Mouse (Mus musculus) erythroid progenitor cell, adult 5-6 weeks (primary cell): ENCODE measurements around the gene Tmem165. TPM values are rescaled to one million over a fixed set of nuclear protein-coding genes. Genes with fewer than 3 reads are reported as not detected.

Source experiments
- ATAC-seq: replicated peaks from 2 replicates; pipeline ENCODE4 v1.8.0; 2016; ENCODE audit warnings: moderate number of reproducible peaks, mild to moderate bottlenecking, moderate TSS enrichment, inconsistent platforms; ENCODE audit not compliant: poor library complexity, low FRiP score, severe bottlenecking
- total RNA-seq, 2 experiments: library from RNA; stranded (forward) in 1 of 2; stranded (reverse) in 1 of 2; fragments of 150-400 nt in 1 of 2; fragments of 186-747, 209-891 nt in 1 of 2; gene quantifications; 2 replicates each; pipeline versions ENCODE4 v1.2.3 to v1.2.4; 2015 to 2017; ENCODE audit warnings: low replicate concordance in 2 of 2

The Tmem165 gene
- total RNA-seq, 2 experiments from 2014 or later: 24.0 to 34.0 TPM

- ATAC-seq: no peak
Observed at GRCm38 (mm10) chr5:76231171-76231855, 47.6 kb downstream of the Tmem165 start.

DNA sequence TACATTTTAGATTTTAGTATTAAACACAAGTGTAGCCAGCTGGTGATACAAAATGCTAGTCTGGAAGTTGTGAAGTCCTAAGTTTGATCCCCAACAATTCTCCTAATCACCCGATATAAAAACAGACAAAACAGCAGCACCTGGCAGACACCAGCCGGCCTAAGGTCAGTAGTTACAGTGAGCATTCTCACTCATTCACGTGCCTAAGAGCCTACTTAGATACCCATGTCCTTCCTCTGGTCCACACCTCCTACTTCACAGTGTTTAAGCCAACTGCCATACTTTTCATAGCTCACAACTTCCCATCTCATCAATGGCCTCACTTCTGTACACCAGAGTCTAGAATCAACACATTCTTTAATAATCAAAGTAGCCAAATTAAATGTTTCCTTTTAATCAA is 59.6 kb downstream of the Tmem165 start:
- ATAC-seq: no peak

DNA sequence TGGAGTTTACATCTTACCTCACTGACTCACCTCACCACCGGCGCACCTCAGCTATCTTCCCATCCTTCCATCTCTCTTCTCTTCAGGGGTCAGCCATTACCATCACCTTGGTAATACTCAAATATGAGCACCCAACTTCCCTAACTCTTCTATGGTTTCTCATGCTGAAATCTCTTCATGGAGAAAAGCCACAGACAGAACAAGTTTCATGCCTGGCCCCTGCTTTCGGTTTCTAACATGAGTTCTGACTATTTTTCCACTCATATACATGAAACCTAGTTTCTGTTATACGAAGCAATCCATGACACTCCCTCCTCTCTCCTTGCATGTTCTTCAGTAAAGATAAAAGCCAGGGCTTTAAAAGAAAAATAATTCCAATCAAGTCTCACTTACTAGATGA is 60.2 kb downstream of the Tmem165 start:
- no peak for ATAC-seq

- no peak for ATAC-seq
Observed at GRCm38 (mm10) chr5:76244430-76244829, 60.8 kb downstream of the Tmem165 start.

DNA sequence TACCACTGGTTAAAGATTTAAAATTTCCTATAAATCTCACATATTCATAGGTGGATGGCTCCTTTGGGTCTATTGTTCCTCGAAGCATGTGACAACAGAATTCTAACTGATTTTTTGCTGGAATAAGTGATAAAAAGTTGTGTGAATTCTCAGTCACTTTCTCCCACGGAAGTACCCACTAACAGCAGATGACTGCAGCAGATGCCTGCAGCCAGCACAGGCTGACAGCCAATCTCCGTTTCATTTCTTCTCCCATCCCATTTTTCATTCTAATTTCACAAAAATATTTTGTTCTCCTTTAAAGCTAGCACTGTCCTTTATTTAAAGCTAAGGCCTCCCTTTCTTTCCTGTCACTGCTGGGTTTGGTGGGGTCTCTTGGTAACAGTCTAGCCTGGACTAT is 61.7 kb downstream of the Tmem165 start:
- ATAC-seq: no peak

DNA sequence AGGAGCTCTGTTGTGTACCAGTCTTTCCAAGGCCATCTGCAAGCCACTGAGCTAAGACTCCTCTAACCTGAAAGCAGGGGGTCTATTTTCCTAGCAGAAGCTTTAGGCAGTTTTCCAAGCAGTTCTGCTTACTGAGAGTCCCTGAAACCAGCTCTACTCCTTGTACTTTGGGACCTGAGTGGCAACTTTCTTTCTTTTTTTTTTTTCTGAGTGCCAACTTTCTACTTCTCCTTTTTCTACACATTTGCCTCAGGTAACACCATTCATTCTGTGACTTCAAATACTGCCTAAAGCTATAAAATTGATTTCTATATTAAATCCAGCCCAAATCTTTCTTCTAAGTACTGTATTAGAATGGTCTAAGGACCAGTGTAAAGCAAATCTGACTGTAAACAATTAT is 62.9 kb downstream of the Tmem165 start:
- no peak for ATAC-seq

- ATAC-seq: no peak
Observed at GRCm38 (mm10) chr5:76250948-76251347, 67.3 kb downstream of the Tmem165 start.

Other genes with a start within 250 kb of the Tmem165 start
- gene Kdr, start 205.4 kb upstream of the Tmem165 start, total RNA-seq (2015; ENCODE audit: low replicate concordance): not detected in 2 replicates
- gene Kdr, start 205.4 kb upstream of the Tmem165 start, total RNA-seq (2017; ENCODE audit: low replicate concordance): 0.08 and 0.26 TPM in 2 replicates
- gene Srd5a3, start 43.6 kb upstream of the Tmem165 start, total RNA-seq (2015; ENCODE audit: low replicate concordance): 7.6 and 13.0 TPM in 2 replicates
- gene Srd5a3, start 43.6 kb upstream of the Tmem165 start, total RNA-seq (2017; ENCODE audit: low replicate concordance): 4.5 and 7.3 TPM in 2 replicates
- gene Clock, start 120.9 kb downstream of the Tmem165 start, total RNA-seq (2015; ENCODE audit: low replicate concordance): 1.8 and 10.9 TPM in 2 replicates
- gene Clock, start 120.9 kb downstream of the Tmem165 start, total RNA-seq (2017; ENCODE audit: low replicate concordance): 1.0 and 1.1 TPM in 2 replicates
- gene Pdcl2, start 147.3 kb downstream of the Tmem165 start, total RNA-seq (2015; ENCODE audit: low replicate concordance): not detected in 2 replicates
- not detected in 2 replicates for gene Pdcl2, start 147.3 kb downstream of the Tmem165 start, total RNA-seq (2017; ENCODE audit: low replicate concordance)
- not detected in 2 replicates for gene Nmu, start 179.9 kb downstream of the Tmem165 start, total RNA-seq (2015; ENCODE audit: low replicate concordance)
- gene Nmu, start 179.9 kb downstream of the Tmem165 start, total RNA-seq (2017; ENCODE audit: low replicate concordance): not detected in 2 replicates